Mouse (Mus musculus) erythroblast, embryonic 14.5 days (primary cell): ENCODE data around the gene Tal1.

Experiments
- GATA1 ChIP-seq: IDR thresholded peaks from 2 replicates; pipeline ENCODE4 v1.6.1; 2012; ENCODE audit warnings: low read length, inconsistent platforms, mixed read lengths
- TAL1 ChIP-seq: IDR thresholded peaks from 3 replicates; pipeline ENCODE4 v1.6.1; 2012; ENCODE audit warnings: low read length, inconsistent platforms, mixed read lengths

DNA sequence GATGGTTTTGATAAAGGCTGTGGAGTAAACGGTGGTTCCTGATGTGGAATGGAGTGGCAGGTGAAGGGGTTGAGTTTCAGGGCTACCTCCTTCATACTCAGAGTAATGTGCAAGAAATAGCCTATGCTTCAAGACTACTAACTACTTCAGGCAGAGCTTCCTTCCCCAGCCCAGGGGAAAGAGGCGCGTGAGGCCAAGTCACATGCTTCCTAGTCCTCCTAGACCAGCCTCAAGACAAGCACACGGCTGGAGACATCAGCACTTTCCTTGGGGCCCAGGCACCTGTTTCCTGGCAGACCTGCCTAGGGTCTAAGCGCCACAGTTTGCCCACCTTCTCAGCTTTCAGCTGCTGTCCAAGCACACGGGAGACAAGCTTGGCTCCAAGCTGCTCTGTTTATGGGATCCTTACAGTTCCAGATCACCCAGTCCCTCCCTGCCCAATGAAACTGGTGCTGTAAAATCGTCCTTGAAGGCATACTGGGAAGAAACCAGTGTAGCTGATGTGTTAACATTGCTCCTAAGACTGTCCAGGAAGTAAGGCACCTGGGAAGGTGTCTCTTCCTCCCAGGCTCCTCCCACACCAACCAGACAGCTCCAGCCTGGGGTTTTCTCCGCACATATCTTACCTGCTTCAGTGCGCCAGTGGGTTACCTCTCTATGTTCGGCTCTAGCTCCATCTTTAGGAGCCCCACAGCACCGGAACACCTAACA is 40.4 kb downstream of the Tal1 start:
- TF ChIP-seq TAL1 (no peak), GATA1 (no peak)
